Mouse (Mus musculus) CH12.LX (cell line): ENCODE results near the gene Grik1. TPM values are rescaled to one million over a fixed set of nuclear protein-coding genes. Genes with fewer than 3 reads are reported as not detected.

Experiments
- DNase-seq: peaks from one replicate; pipeline ENCODE4 v3.0.0-alpha.2; 2013; ENCODE audit errors: extremely low read depth
- H3K27ac ChIP-seq: 2 replicates; pipeline ENCODE4 v1.5.1; 2012; ENCODE audit warnings: low read depth, mild to moderate bottlenecking, control low read depth, moderate library complexity; ENCODE audit not compliant: insufficient read depth
- H3K27me3 ChIP-seq: replicated peaks from 2 replicates; pipeline ENCODE3; 2012; ENCODE audit warnings: inconsistent platforms
- H3K36me3 ChIP-seq, 2 experiments: replicated peaks in 1 of 2; 2 replicates each; pipeline versions ENCODE3 to v1.6.1; 2012; ENCODE audit warnings: inconsistent platforms in 1 of 2, low read length in 1 of 2, mild to moderate bottlenecking in 1 of 2, mixed read lengths in 1 of 2, moderate library complexity in 1 of 2; ENCODE audit not compliant: control insufficient read depth in 1 of 2, insufficient read depth in 1 of 2
- H3K4me1 ChIP-seq, 2 experiments: 2 replicates each; pipeline ENCODE4 v1.6.1; 2012; ENCODE audit warnings: inconsistent platforms in 1 of 2, moderate library complexity in 1 of 2; ENCODE audit not compliant: insufficient read depth in 2 of 2, control insufficient read depth in 1 of 2
- H3K4me2 ChIP-seq: 2 replicates; pipeline ENCODE4 v1.6.1; 2012; ENCODE audit warnings: low read depth, mild to moderate bottlenecking, control low read depth; ENCODE audit not compliant: poor library complexity, insufficient read depth, severe bottlenecking
- H3K4me3 ChIP-seq, 3 experiments: fragments of 150-350 bp in 1 of 3; sonication (generic) in 1 of 3; replicated peaks in 1 of 3; 2 replicates each; pipeline versions ENCODE3 to v1.5.1; 2011 to 2012; ENCODE audit warnings: low read depth in 2 of 3, low read length in 2 of 3, mild to moderate bottlenecking in 2 of 3, moderate library complexity in 2 of 3, control low read depth in 1 of 3, improper control_type of control experiment in 1 of 3, inconsistent platforms in 1 of 3, mixed read lengths in 1 of 3; ENCODE audit not compliant: poor library complexity in 1 of 3
- H3K79me2 ChIP-seq: replicated peaks from 2 replicates; pipeline ENCODE4 v1.6.1; 2012; ENCODE audit warnings: mild to moderate bottlenecking, moderate library complexity; ENCODE audit not compliant: control insufficient read depth, poor library complexity, insufficient read depth, severe bottlenecking; ENCODE audit errors: extremely low read depth
- H3K9ac ChIP-seq: 2 replicates; pipeline ENCODE4 v1.6.1; 2012; ENCODE audit warnings: low read depth, mild to moderate bottlenecking, control low read depth, moderate library complexity; ENCODE audit not compliant: insufficient read depth
- H3K9me3 ChIP-seq: replicated peaks from 2 replicates; pipeline ENCODE3; 2012; ENCODE audit warnings: low read length, inconsistent platforms, mixed read lengths
- BHLHE40 ChIP-seq: IDR thresholded peaks from 2 replicates; pipeline ENCODE4 v1.6.1; 2011; ENCODE audit warnings: mild to moderate bottlenecking, low read depth, low read length, improper control_type of control experiment
- CHD1 ChIP-seq: IDR thresholded peaks from 2 replicates; pipeline ENCODE4 v1.6.1; 2012; ENCODE audit warnings: low read depth, low read length, improper control_type of control experiment, inconsistent platforms
- CHD2 ChIP-seq: IDR thresholded peaks from 2 replicates; pipeline ENCODE4 v1.6.1; 2011; ENCODE audit warnings: low read length, improper control_type of control experiment
- CTCF ChIP-seq, 2 experiments: IDR thresholded peaks in 1 of 2; conservative IDR thresholded peaks in 1 of 2; 2 replicates each; pipeline ENCODE4 v1.5.1; 2011 to 2012; ENCODE audit warnings: low read depth in 2 of 2, low read length in 2 of 2, improper control_type of control experiment in 1 of 2, inconsistent platforms in 1 of 2, mild to moderate bottlenecking in 1 of 2, moderate library complexity in 1 of 2
- ELF1 ChIP-seq: IDR thresholded peaks from 2 replicates; pipeline ENCODE4 v1.6.1; 2014; ENCODE audit warnings: low read depth, mild to moderate bottlenecking, inconsistent platforms, low read length, improper control_type of control experiment
- EP300 ChIP-seq: IDR thresholded peaks from 2 replicates; pipeline ENCODE4 v1.6.1; 2011; ENCODE audit warnings: low read length, improper control_type of control experiment
- ETS1 ChIP-seq: conservative IDR thresholded peaks from 2 replicates; pipeline ENCODE4 v1.6.1; 2012; ENCODE audit warnings: low read depth, mild to moderate bottlenecking, inconsistent platforms, low read length, improper control_type of control experiment, moderate library complexity
- HCFC1 ChIP-seq: IDR thresholded peaks from 2 replicates; pipeline ENCODE4 v1.6.1; 2012; ENCODE audit warnings: low read depth, mild to moderate bottlenecking, inconsistent platforms, low read length, improper control_type of control experiment
- JUN ChIP-seq: IDR thresholded peaks from 2 replicates; pipeline ENCODE4 v1.6.1; 2011; ENCODE audit warnings: low read depth, mild to moderate bottlenecking, low read length, improper control_type of control experiment, moderate library complexity; ENCODE audit not compliant: insufficient read depth
- KAT2A ChIP-seq: IDR thresholded peaks from 2 replicates; pipeline ENCODE4 v1.6.1; 2012; ENCODE audit warnings: low read length, improper control_type of control experiment, inconsistent platforms; ENCODE audit not compliant: insufficient replicate concordance
- MAFK ChIP-seq: IDR thresholded peaks from 2 replicates; pipeline ENCODE4 v1.6.1; 2011; ENCODE audit warnings: low read length, improper control_type of control experiment; ENCODE audit not compliant: insufficient replicate concordance
- MAZ ChIP-seq: IDR thresholded peaks from 2 replicates; pipeline ENCODE4 v1.6.1; 2012; ENCODE audit warnings: low read depth, mild to moderate bottlenecking, inconsistent platforms, low read length, improper control_type of control experiment, moderate library complexity
- MEF2A ChIP-seq: IDR thresholded peaks from 2 replicates; pipeline ENCODE4 v1.6.1; 2014; ENCODE audit warnings: low read depth, mild to moderate bottlenecking, inconsistent platforms, low read length, improper control_type of control experiment, borderline replicate concordance
- MYC ChIP-seq: IDR thresholded peaks from 2 replicates; pipeline ENCODE4 v1.6.1; 2011; ENCODE audit warnings: low read depth, mild to moderate bottlenecking, improper control_type of control experiment, low read length
- NELFE ChIP-seq: IDR thresholded peaks from 2 replicates; pipeline ENCODE4 v1.6.1; 2011; ENCODE audit warnings: low read depth, low read length, improper control_type of control experiment
- NRF1 ChIP-seq: IDR thresholded peaks from 2 replicates; pipeline ENCODE4 v1.6.1; 2014; ENCODE audit warnings: low read depth, mild to moderate bottlenecking, inconsistent platforms, low read length, improper control_type of control experiment, moderate library complexity
- PAX5 ChIP-seq: IDR thresholded peaks from 2 replicates; pipeline ENCODE4 v1.6.1; 2012; ENCODE audit warnings: low read length, inconsistent platforms, mixed read lengths
- RCOR1 ChIP-seq: conservative IDR thresholded peaks from 2 replicates; pipeline ENCODE4 v1.6.1; 2012; ENCODE audit warnings: low read depth, mild to moderate bottlenecking, inconsistent platforms, low read length, improper control_type of control experiment
- SMC3 ChIP-seq: IDR thresholded peaks from 2 replicates; pipeline ENCODE4 v1.6.1; 2011; ENCODE audit warnings: low read depth, low read length, improper control_type of control experiment
- TBP ChIP-seq: conservative IDR thresholded peaks from 2 replicates; pipeline ENCODE4 v1.6.1; 2011; ENCODE audit warnings: low read depth, low read length, improper control_type of control experiment
- TCF12 ChIP-seq: IDR thresholded peaks from 2 replicates; pipeline ENCODE4 v1.6.1; 2014; ENCODE audit warnings: low read depth, mild to moderate bottlenecking, inconsistent platforms, low read length, improper control_type of control experiment
- UBTF ChIP-seq: IDR thresholded peaks from 2 replicates; pipeline ENCODE4 v1.6.1; 2012; ENCODE audit warnings: low read depth, mild to moderate bottlenecking, inconsistent platforms, low read length, improper control_type of control experiment, moderate library complexity
- USF1 ChIP-seq: IDR thresholded peaks from 2 replicates; pipeline ENCODE4 v1.6.1; 2014; ENCODE audit warnings: low read depth, mild to moderate bottlenecking, inconsistent platforms, low read length, improper control_type of control experiment
- ZMIZ1 ChIP-seq: IDR thresholded peaks from 2 replicates; pipeline ENCODE4 v1.6.1; 2012; ENCODE audit warnings: low read depth, mild to moderate bottlenecking, inconsistent platforms, low read length, improper control_type of control experiment
- ZNF384 ChIP-seq: IDR thresholded peaks from 2 replicates; pipeline ENCODE4 v1.6.1; 2012; ENCODE audit warnings: low read depth, low read length, improper control_type of control experiment, inconsistent platforms
- dilution Hi-C: fragments of 300-500 bp; cut with MboI; formaldehyde crosslinking; loops from 2 replicates; pipeline ENCODE4 v1.14.3; 2020; ENCODE audit warnings: low sequenced_read_pairs; ENCODE audit not compliant: extremely low pct_unique_long_range_greater_than_20kb, extremely low pct_ligation_motif_present
- in situ Hi-C: fragments of 300-500 bp; cut with MboI; formaldehyde crosslinking; loops from 3 replicates; pipeline ENCODE4 v1.14.3; 2019; ENCODE audit warnings: low sequenced_read_pairs, low pct_ligation_motif_present, low pct_unique_long_range_greater_than_20kb, mixed read lengths
- polyA plus RNA-seq: library from polyadenylated mRNA; unstranded; fragments of >175 nt; gene quantifications from 2 replicates; pipeline ENCODE4 v1.2.1, GENCODE M21; 2012; ENCODE audit warnings: low read depth; ENCODE audit not compliant: insufficient read length
- total RNA-seq, 2 experiments: library from RNA; depleted of rRNA; stranded (reverse); fragments of 300-350 nt in 1 of 2; fragments of >200 nt in 1 of 2; gene quantifications; 2 replicates each; pipeline ENCODE4 v1.2.3; 2012 to 2014

Grik1 gene
- total and polyA plus RNA-seq, 3 experiments: 0.08 to 0.13 TPM; not detected in 1

- no peak for TF ChIP-seq MYC
- Histone ChIP-seq H3K27me3 (no peaks in the 10 kb centered on the region), H3K9ac (no peak overlapping the region), H3K79me2 (no peaks in the 10 kb centered on the region), H3K4me1 (peaks cover 4 to 11% of the 10 kb centered on the region in 2 experiments), H3K9me3 (no peaks in the 10 kb centered on the region), H3K4me3 (no peak overlapping the region), H3K4me2 (no peak overlapping the region), H3K27ac (no peak overlapping the region), H3K36me3 (no peaks in the 10 kb centered on the region)
- in situ Hi-C loops (no loop called here), dilution Hi-C loops (no loop called here)
- no peak for DNase-seq
Observed at GRCm38 (mm10) chr16:87911201-87911600, 378.9 kb downstream of the Grik1 start.

DNA sequence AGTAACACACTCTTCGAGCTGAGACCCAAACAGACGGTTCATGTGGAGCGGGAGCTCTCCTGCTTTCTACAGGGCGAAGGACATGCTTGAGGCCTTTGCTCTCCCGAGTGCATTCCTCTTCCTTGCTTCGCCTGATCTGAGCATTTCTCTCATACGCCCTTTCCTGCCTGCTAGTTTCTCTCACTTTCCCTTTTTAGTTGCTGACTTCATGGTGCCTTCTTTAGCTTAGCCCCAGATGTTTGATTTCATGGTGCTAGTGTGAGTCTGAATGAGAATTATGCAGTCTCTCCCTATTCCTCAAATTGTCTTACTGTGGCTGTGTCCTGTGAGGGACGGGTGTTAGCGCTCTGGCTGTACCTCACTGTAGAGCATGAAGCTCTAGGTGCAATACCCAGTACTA, 388.0 kb downstream of the Grik1 start:
- peak; percentile 27 for DNase-seq
- Histone ChIP-seq H3K79me2 (no peaks in the 10 kb centered on the region), H3K9me3 (no peaks in the 10 kb centered on the region), H3K4me2 (no peak overlapping the region), H3K9ac (no peak overlapping the region), H3K4me3 (no peak overlapping the region), H3K36me3 (peaks cover 0 to 2% of the 10 kb centered on the region in 2 experiments), H3K27ac (no peak overlapping the region), H3K4me1 (peaks cover 6 to 14% of the 10 kb centered on the region in 2 experiments), H3K27me3 (no peaks in the 10 kb centered on the region)
- TF ChIP-seq EP300 (peak; percentile 40; the same call in 1 of the 2 replicates), CHD1 (no peak), ETS1 (peak; percentile 38; the same call in 1 of the 2 replicates), MEF2A (peak; percentile 88), TBP (no peak), NRF1 (no peak), PAX5 (no peak), ELF1 (0 out of 2 replicates have a peak, but pooled peaks have one; percentile 10), RCOR1 (no peak), BHLHE40 (no peak), MAFK (no peak), CHD2 (no peak), NELFE (no peak), CTCF (conservative IDR thresholded peaks at IDR 0.05 in 1 of 2, IDR thresholded peaks at IDR 0.05 in 1 of 2; ENCODE audit: low read depth in 2 of 2, low read length in 2 of 2) (no peak), KAT2A (no peak), ZMIZ1 (no peak), HCFC1 (no peak), SMC3 (no peak), USF1 (no peak), MAZ (no peak), JUN (no peak), ZNF384 (no peak), MYC (no peak), UBTF (no peak), TCF12 (no peak; the same call in 1 of the 2 replicates)
- in situ Hi-C loops (no loop called here), dilution Hi-C loops (no loop called here)
